Mouse (Mus musculus) heart, adult 8-10 months (tissue): ENCODE measurements at regions not wholly inside any gene's neighbourhood (a gene's known extent, or its start where the extent isn't known, plus 50 kb on each side); places are given as distances from the start of the nearest gene placed in this dataset.

Experiments used
- DNase-seq: peaks from one replicate; pipeline ENCODE4 v3.0.0; 2022; ENCODE audit warnings: low spot score

DNA sequence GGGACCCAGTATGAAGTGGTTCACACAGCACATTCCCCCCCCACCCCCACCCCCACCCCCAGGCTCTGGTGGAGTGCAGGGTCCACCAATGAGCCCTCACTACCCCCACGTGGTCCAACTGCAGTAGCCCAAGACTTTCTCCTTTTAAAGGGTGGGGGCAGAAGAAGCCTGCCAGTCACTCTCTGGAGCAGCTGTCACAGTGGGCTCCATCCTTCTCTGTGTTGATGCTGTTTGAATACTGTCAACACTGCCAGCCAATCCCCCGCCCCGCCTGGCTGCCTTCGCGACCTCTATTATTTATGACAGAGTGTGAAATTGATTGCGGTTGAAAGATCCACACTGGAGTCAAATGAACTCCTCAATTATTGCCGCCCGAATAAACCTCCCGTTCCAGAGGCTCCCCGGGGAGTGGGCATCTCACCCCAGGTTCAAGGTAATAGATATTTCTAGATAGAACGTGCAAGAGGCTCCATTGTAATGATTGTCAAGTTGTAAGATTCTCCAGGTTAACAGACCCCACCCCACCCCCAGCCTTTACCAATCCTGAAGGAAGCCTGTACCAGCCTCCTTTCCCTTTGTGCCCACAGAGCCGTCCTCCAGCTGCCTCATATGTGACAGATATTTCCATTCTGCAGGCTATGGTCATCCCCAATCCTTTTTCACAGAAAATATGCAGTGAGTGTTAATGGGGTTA lies 181.7 kb upstream of the Kdm8 start:
- DNase-seq = no peak

DNA sequence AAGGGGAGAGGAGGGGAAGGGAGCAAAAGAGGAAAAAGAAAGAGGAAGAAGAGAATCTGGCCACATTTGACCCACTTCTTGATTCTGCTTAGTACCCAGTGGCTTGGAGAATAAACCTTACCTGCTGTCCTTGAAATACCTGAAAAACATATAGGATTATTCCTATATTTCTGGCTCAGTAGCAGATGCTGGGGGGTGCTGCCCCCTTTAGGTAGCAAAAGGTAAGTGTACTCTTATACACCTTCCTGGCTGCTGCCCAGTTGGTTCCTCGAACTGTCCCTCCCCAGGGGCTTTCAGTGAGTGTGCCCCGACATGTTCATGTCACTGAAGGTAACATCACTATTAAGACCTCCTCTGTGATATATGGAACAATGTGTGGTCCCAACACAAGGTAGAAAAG lies 180.7 kb upstream of the Kdm8 start:
- no peak for DNase-seq

- DNase-seq = no peak
These were observed 173.8 kb upstream of the Kdm8 start for GRCm38 (mm10) chr7:125270711-125271110.

DNA sequence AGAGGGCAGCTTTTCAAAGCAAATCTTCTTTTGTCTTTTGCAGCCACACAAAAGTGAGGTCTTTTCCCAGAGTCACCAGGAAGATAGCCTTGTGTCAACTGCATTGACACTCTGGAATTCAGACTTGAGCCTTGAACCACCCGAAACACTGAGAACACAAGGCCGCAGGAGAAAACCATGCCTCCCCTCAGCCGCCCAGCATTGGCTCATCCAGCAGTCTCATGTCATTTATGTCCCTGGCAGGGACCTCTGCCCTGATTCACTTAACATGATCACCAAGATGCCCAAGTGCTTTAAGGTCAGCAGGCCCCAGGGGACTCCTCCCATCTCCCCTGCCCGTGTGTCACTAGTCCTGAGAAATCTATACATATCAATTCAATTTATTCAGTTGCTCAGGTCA lies 173.1 kb upstream of the Kdm8 start:
- DNase-seq = no peak

DNA sequence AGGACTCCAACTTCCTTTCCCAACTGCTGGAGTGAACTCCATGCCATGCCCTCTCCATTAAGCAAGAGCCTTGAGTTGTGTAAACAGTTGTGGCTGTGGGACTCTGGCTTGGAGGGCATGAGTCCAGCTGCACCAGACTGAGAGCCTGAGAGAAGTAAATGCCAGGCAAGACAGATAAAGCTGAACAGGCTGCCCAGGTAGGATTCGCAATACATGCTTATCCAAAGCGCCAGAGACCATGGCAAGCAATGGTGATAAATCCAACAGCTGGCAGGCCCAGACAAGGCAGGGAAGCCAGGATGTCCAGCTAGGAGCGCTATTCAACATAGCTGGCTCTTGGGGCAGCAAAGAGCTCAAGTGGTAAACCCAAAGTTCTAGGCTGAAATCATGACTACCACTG lies 163.1 kb upstream of the Kdm8 start:
- no peak for DNase-seq

DNA sequence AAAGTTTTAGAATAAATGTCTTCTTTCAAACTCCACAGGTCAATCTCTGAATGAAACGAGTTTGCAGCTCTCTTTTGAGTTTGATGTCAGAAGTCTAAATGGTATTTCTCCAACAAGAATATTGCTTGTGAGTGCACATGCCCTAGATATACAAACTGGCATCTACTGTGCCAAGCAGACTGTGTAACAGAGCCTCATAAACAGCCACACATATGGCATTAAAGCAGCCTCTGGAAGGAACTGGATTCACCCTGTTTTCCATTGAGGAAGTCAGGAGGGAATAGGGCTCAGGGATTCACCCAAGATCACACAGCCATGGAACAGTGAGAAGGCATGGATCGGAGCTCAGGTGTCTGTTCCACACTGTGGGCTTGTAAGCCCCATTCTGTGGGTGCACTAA lies 149.2 kb upstream of the Kdm8 start:
- no peak for DNase-seq

- DNase-seq = no peak
These were observed 136.0 kb upstream of the Kdm8 start for GRCm38 (mm10) chr7:125308433-125308832.

DNA sequence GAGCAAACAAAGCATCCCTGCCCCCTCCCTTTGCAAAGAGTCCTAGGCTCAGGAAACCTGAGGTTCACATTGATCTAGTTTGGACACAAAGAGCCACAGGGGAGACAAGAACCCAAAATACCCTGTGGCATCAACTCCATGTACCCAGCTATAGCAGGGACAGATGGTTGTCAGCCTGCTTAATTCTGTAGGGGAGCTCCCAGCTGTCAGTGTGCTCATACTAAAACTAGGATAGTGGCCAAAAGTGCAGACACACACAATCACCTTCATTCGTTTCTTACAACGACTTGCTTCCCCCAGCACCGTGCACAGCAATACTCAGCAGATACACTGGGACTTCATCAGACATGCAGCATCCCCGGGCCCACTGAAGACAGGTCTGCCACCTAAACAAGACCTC lies 133.5 kb upstream of the Kdm8 start:
- DNase-seq = no peak

- DNase-seq = no peak
These were observed 130.9 kb upstream of the Kdm8 start for GRCm38 (mm10) chr7:125313604-125314003.

GRCm38 (mm10) chr7:125334769-125335168 lies 109.7 kb upstream of the Kdm8 start:
- no peak for DNase-seq

DNA sequence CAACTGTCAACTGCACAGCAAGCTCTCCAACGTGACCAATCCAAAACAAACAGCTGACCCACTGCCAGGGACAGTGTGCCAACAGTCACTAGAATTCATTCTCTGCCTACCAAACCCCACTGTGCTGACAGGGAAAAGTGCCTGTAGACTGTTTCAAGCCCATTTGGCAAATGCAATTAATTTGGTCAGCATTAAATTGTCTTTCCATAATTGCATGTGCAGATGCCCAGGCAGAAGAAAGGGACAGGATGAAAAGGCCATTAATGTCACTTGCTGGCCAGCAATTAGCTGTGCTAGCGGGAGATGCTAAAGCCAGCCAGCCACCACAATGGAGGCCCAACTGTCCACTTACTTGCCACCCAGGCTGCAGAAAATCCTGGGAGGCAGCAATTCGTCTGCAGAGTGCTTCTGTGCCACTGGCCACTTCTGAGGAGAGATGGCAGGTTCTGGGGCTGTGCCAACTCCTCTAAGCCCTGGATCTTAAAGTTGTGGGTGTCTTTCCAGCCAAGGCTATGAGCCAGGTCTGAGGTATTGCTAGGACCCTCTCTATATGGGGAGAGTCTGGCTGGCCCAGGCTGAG lies 108.8 kb upstream of the Kdm8 start:
- no peak for DNase-seq

- no peak for DNase-seq
These were observed 107.7 kb upstream of the Kdm8 start for GRCm38 (mm10) chr7:125336826-125337225.

- DNase-seq = no peak
These were observed 106.2 kb upstream of the Kdm8 start for GRCm38 (mm10) chr7:125338177-125338751.

- no peak for DNase-seq
These were observed 104.1 kb upstream of the Kdm8 start for GRCm38 (mm10) chr7:125340326-125340905.

GRCm38 (mm10) chr7:125349606-125350005 lies 94.9 kb upstream of the Kdm8 start:
- DNase-seq = no peak

DNA sequence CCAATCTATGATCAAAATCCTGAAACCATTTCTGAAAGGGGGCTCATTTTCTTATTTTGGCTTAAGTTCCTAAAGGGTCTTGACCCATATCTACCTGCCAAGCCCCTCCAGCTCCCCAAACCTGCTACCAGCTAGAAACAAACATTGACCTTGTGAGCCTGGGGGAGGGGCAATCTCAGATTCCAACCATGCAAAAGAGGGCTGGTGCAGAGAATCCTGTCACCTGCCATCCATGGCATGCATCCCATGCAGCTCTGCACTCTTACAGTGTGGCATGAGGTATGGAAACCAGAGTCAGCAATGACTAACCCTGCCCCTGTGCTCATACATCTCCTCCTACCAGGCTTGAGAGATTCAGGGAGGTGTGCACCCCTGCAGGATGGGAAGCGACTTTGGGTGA lies 90.3 kb upstream of the Kdm8 start:
- DNase-seq = no peak

GRCm38 (mm10) chr7:125354956-125355355 lies 89.5 kb upstream of the Kdm8 start:
- no peak for DNase-seq

GRCm38 (mm10) chr7:125358016-125358415 lies 86.5 kb upstream of the Kdm8 start:
- DNase-seq = no peak

- DNase-seq = no peak
These were observed 61.5 kb upstream of the Kdm8 start for GRCm38 (mm10) chr7:125383021-125383420.

- no peak for DNase-seq
These were observed 60.3 kb upstream of the Kdm8 start for GRCm38 (mm10) chr7:125384171-125384570.

DNA sequence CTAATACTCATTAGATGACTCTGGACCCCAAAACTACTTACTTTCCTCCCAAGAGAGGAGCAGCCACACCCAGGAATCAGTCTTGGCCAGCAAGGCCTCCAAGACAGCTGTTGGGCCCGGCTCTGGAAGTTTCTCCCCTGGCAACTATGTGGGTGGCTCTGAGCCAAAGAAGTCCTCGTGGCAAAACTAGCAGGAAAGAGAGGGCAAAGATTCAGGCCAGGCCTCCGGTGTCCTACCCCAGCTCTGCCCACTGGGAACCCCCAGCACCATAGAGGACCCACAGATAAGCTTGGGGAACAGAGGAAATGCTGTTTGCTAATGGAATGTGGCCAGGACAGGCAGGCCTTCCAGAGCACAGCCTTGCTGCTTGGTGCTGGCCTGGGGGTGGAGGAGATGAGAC lies 51.9 kb upstream of the Kdm8 start:
- DNase-seq = peak; percentile 42

GRCm38 (mm10) chr7:125393228-125393627 lies 51.2 kb upstream of the Kdm8 start:
- no peak for DNase-seq
